Comparison of ENCODE assay signal across 8 mouse cellular contexts in the genomic region with DNA sequence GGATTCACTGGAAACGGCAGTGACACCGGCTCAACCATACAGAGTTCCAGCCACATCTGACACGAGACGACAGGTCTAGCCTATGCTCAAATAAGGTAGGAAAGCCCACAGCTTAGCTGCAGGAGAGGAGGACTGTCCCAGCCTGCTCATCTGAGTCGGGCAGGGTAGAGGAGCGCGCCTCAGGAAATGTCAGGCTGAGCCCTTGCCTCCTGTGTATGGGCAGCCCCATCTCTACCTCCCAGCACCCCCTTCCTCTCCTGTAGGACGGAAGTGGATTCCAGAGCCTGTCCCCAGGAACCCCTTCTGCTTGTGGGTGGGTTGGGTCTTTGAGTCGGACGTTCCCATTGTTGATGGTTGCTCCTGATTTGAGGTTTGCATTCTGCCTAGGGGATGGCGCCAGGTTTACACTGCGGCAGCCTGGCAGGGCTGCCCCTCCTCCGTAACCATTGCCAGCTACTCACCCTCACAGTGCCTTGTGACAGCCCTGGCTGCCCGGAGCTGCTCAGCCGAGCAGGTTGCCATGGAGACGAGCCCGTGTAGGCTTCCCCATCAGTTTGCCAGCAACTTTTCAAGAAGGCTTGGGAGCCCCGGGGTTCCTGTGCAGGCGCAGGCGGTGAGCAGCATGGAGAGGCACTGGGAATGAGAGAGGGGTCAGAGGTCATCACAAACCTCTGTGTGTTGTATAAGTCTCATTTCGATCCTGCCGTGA. TPM values are rescaled to one million over a fixed set of nuclear protein-coding genes. Genes with fewer than 3 reads are reported as not detected.
A peak's percentile ranks its signal among the peaks of the same experiment; 100 is the strongest.
DNase-seq lines count a peak whose midpoint lies in the region; ATAC-seq lines count a peak whose summit lies in the region.
"Had no signal": no experiment of that assay in that cellular context is flagged by ENCODE, and none has a peak within 500 bp of the region (broad histone marks: within the 10 kb centered on the region; RNA-seq: fewer than 3 reads in every experiment).

No protein-coding gene starts in this region.

- peak overlapping the region; percentile 39 for H3K4me2 ChIP-seq in forebrain, embryonic 15.5 days (replicated peaks)
- H3K4me2 ChIP-seq in limb, embryonic 15.5 days, result peak overlapping the region; percentile 4; the same call in 1 of the 2 replicates

- H3K36me3 ChIP-seq in forebrain, embryonic 15.5 days, result no peaks in the 10 kb centered on the region
- H3K36me3 ChIP-seq in limb, embryonic 15.5 days, result no peaks in the 10 kb centered on the region

- H3K4me1 ChIP-seq in forebrain, embryonic 15.5 days, result peaks cover 45% of the 10 kb centered on the region
- peaks cover 19% of the 10 kb centered on the region for H3K4me1 ChIP-seq in limb, embryonic 15.5 days
- H3K4me1 ChIP-seq: megakaryocyte, embryonic 14.5 days had no signal

- ATAC-seq in forebrain, embryonic 15.5 days (replicated peaks), result peak; percentile 94
- ATAC-seq in limb, embryonic 15.5 days (ENCODE audit: insufficient number of reproducible peaks, low FRiP score, low TSS enrichment, low read depth), result no peak; the same call in 1 of the 2 replicates

- WGBS in forebrain, embryonic 15.5 days, result 15% methylated on average over 22 of the region's 22 CpGs
- 26% methylated on average over 22 of the region's 22 CpGs for WGBS in limb, embryonic 15.5 days

- H3K27ac ChIP-seq in forebrain, embryonic 15.5 days (replicated peaks), result peak overlapping the region; percentile 60
- H3K27ac ChIP-seq in limb, embryonic 15.5 days, result no peak overlapping the region

- H3K9me3 ChIP-seq in forebrain, embryonic 15.5 days, result no peaks in the 10 kb centered on the region
- H3K9me3 ChIP-seq in limb, embryonic 15.5 days, result no peaks in the 10 kb centered on the region

- 0 out of 2 replicates have a peak overlapping the region, but pooled peaks have one; percentile 28 for H3K9ac ChIP-seq in forebrain, embryonic 15.5 days (replicated peaks)
- no peak overlapping the region for H3K9ac ChIP-seq in limb, embryonic 15.5 days

- peak overlapping the region; percentile 8; the same call in 1 of the 2 replicates for H3K4me3 ChIP-seq in forebrain, embryonic 15.5 days
- H3K4me3 ChIP-seq in limb, embryonic 15.5 days, result no peak overlapping the region
- H3K4me3 ChIP-seq: megakaryocyte, embryonic 14.5 days had no signal

- H3K27me3 ChIP-seq in forebrain, embryonic 15.5 days, result no peaks in the 10 kb centered on the region
- peaks cover 40% of the 10 kb centered on the region for H3K27me3 ChIP-seq in limb, embryonic 15.5 days

- peak; percentile 84 for DNase-seq in R1 (ENCODE audit: low read depth, low spot score)
- peak; percentile 79 for DNase-seq in cerebellum, adult 11-12 months
- DNase-seq in kidney, postnatal 10 days, result peak; percentile 82
- peak; percentile 83 to 86 for DNase-seq in right cerebral cortex, postnatal 36 days (ENCODE audit: low spot score in 2 of 2)
- DNase-seq in thymus, postnatal 14 days, result no peak

RNA-seq across cellular contexts. Expression of a gene that starts 47.6 kb away (rescaled TPM):
- polyA plus RNA-seq in forebrain, embryonic 15.5 days (2015; fragmentation: Nextera tagmentation; extraction: Ambion mirVana), result 0.28 TPM in 1 of 2 replicates, not detected in the other
- 0.06 TPM in 1 of 2 replicates, not detected in the other for polyA plus RNA-seq in limb, embryonic 15.5 days (2015; fragmentation: Nextera tagmentation; extraction: Ambion mirVana)
